Mouse (Mus musculus): ENCODE measurements at regions not wholly inside any gene's neighbourhood (a gene's known extent, or its start where the extent isn't known, plus 50 kb on each side); places are given as distances from the start of the nearest gene placed in this dataset.

DNA sequence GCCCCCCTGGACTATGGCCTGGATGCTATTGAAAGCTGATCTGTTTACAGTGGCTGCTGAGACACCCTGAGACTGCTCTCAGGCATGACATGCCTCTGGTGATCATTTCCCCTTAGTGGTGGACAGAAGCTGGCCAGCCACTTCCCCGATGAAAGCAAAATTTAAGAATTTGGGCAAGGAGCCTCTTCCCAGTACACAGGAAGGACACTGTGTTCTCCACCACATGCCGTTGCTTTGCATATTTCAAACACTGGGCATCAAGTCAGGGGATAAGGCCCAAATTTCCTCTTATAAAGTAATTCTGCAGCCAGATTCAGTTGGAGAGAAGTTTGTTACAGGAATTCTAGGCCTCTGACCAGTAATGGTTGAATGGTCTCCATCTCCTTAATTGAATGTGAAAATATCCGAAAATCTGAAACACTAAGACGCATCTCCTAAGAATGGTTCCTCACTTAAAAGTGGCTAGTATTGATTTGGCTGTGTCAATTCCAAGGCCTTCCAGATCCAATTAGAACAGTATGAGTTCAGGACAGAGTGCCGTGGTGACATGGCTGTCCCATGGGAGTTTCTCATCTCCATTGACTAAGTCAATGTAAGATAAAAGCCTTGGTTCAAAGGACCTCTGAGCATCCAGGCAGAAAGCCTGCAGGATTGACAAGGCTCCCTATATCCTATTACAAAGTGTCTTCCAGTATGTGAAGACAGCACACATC, 638.5 kb upstream of the Arid1b start:
- H3K9ac ChIP-seq (replicated peaks; ENCODE audit: low read depth, low read length) = no peak overlapping the region
- H3K27ac ChIP-seq (ENCODE audit: low read depth, low read length) = no peak overlapping the region
- H3K27me3 ChIP-seq (ENCODE audit: control insufficient read depth, insufficient read depth, low read length) = no peaks in the 10 kb centered on the region
- WGBS = 87% methylated on average over 5 of the region's 5 CpGs
- H3K4me2 ChIP-seq (ENCODE audit: low read depth, low read length) = no peak overlapping the region
- H3K9me3 ChIP-seq (ENCODE audit: control insufficient read depth, low read length) = no peaks in the 10 kb centered on the region
- no peaks in the 10 kb centered on the region for H3K36me3 ChIP-seq (ENCODE audit: control insufficient read depth, insufficient read depth, low read length)
- H3K4me3 ChIP-seq (ENCODE audit: low read depth, low read length) = no peak overlapping the region
- H3K4me1 ChIP-seq (ENCODE audit: control insufficient read depth, insufficient read depth, low read length) = no peaks in the 10 kb centered on the region
- no peak for ATAC-seq (ENCODE audit: low read depth)

- 73% methylated on average over 4 of the region's 4 CpGs for WGBS
- Histone ChIP-seq H3K9me3 (ENCODE audit: control insufficient read depth, low read length) (no peaks in the 10 kb centered on the region), H3K9ac (replicated peaks; ENCODE audit: low read depth, low read length) (no peak overlapping the region), H3K4me2 (ENCODE audit: low read depth, low read length) (no peak overlapping the region), H3K4me1 (ENCODE audit: control insufficient read depth, insufficient read depth, low read length) (no peaks in the 10 kb centered on the region), H3K4me3 (ENCODE audit: low read depth, low read length) (no peak overlapping the region), H3K27me3 (ENCODE audit: control insufficient read depth, insufficient read depth, low read length) (no peaks in the 10 kb centered on the region), H3K36me3 (ENCODE audit: control insufficient read depth, insufficient read depth, low read length) (no peaks in the 10 kb centered on the region), H3K27ac (ENCODE audit: low read depth, low read length) (no peak overlapping the region)
- ATAC-seq (ENCODE audit: low read depth) = no peak
Measured at GRCm38 (mm10) chr17:4360413-4361320, 633.5 kb upstream of the Arid1b start.

- H3K9ac ChIP-seq (replicated peaks; ENCODE audit: low read depth, low read length) = no peak overlapping the region
- no peaks in the 10 kb centered on the region for H3K9me3 ChIP-seq (ENCODE audit: control insufficient read depth, low read length)
- no peak overlapping the region for H3K4me2 ChIP-seq (ENCODE audit: low read depth, low read length)
- ATAC-seq (ENCODE audit: low read depth) = no peak
- no peaks in the 10 kb centered on the region for H3K27me3 ChIP-seq (ENCODE audit: control insufficient read depth, insufficient read depth, low read length)
- H3K36me3 ChIP-seq (ENCODE audit: control insufficient read depth, insufficient read depth, low read length) = no peaks in the 10 kb centered on the region
- H3K4me1 ChIP-seq (ENCODE audit: control insufficient read depth, insufficient read depth, low read length) = no peaks in the 10 kb centered on the region
- H3K27ac ChIP-seq (ENCODE audit: low read depth, low read length) = no peak overlapping the region
- H3K4me3 ChIP-seq (ENCODE audit: low read depth, low read length) = no peak overlapping the region
Measured at GRCm38 (mm10) chr17:4365811-4366210, 628.3 kb upstream of the Arid1b start.

DNA sequence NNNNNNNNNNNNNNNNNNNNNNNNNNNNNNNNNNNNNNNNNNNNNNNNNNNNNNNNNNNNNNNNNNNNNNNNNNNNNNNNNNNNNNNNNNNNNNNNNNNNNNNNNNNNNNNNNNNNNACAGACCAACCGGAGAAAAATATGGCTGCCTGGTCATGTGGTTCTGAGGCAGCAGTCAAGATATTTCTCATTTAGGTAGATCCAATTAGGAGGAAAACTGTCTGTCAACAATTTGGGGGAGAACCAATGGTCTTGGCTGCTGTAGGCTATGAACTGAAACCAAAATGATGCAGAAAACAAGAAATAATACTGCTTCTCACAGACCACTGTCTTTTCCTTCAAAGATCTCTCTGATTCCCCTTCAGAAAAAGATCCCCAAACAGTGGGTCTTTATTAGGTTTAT, 613.7 kb upstream of the Arid1b start:
- 90% methylated on average over 1 of the region's 1 CpGs for WGBS
- Histone ChIP-seq H3K4me3 (ENCODE audit: low read depth, low read length) (no peak overlapping the region), H3K9ac (replicated peaks; ENCODE audit: low read depth, low read length) (no peak overlapping the region), H3K4me1 (ENCODE audit: control insufficient read depth, insufficient read depth, low read length) (no peaks in the 10 kb centered on the region), H3K27me3 (ENCODE audit: control insufficient read depth, insufficient read depth, low read length) (no peaks in the 10 kb centered on the region), H3K27ac (ENCODE audit: low read depth, low read length) (no peak overlapping the region), H3K36me3 (ENCODE audit: control insufficient read depth, insufficient read depth, low read length) (no peaks in the 10 kb centered on the region), H3K9me3 (ENCODE audit: control insufficient read depth, low read length) (no peaks in the 10 kb centered on the region), H3K4me2 (ENCODE audit: low read depth, low read length) (no peak overlapping the region)
- no peak for ATAC-seq (ENCODE audit: low read depth)

DNA sequence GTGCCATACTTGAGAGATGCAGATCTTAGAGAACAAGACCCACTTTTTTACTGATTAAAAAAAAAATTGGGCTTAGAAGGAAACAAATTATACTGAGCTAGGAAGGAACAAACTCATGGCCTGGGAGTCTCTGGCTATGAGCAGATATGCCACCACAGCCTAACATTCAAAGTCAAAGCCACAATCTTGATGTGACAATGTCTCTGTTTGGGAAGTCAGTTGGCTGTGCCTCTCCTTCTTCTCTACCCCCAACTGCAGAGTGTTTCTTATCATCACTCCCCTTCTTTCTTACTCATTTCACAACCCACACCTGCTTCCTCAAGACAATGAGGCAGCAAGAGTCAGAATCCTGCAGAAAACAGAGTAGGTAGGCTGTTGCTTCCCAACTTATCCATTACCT, 613.3 kb upstream of the Arid1b start:
- Histone ChIP-seq H3K27ac (ENCODE audit: low read depth, low read length) (no peak overlapping the region), H3K27me3 (ENCODE audit: control insufficient read depth, insufficient read depth, low read length) (no peaks in the 10 kb centered on the region), H3K36me3 (ENCODE audit: control insufficient read depth, insufficient read depth, low read length) (no peaks in the 10 kb centered on the region), H3K9ac (replicated peaks; ENCODE audit: low read depth, low read length) (no peak overlapping the region), H3K4me3 (ENCODE audit: low read depth, low read length) (no peak overlapping the region), H3K9me3 (ENCODE audit: control insufficient read depth, low read length) (no peaks in the 10 kb centered on the region), H3K4me2 (ENCODE audit: low read depth, low read length) (no peak overlapping the region), H3K4me1 (ENCODE audit: control insufficient read depth, insufficient read depth, low read length) (no peaks in the 10 kb centered on the region)
- no peak for ATAC-seq (ENCODE audit: low read depth)

- WGBS = 82% methylated on average over 13 of the region's 13 CpGs
- Histone ChIP-seq H3K4me2 (ENCODE audit: low read depth, low read length) (no peak overlapping the region), H3K4me3 (ENCODE audit: low read depth, low read length) (no peak overlapping the region)
Measured at GRCm38 (mm10) chr17:4381896-4382685, 612.0 kb upstream of the Arid1b start.

DNA sequence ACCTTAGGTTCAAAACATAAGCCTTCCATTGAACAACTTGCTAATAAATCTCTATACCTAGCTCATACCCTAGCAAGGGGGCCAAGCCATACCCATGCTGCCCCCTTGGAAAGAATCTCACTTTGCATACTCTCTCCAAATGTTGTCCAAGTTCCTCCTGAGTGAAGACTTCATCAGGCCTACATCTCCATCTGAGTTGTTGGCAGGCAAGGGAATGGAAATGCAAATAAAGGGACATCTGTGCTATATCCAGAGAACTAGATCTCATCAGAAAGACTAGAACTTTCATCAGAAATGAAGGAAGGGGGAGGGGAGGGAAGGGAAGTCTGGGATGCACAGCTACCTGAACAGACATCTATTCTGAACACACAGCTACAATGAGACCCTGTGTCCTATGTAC, 611.4 kb upstream of the Arid1b start:
- Histone ChIP-seq H3K4me2 (ENCODE audit: low read depth, low read length) (no peak overlapping the region), H3K27me3 (ENCODE audit: control insufficient read depth, insufficient read depth, low read length) (no peaks in the 10 kb centered on the region), H3K4me3 (ENCODE audit: low read depth, low read length) (no peak overlapping the region), H3K4me1 (ENCODE audit: control insufficient read depth, insufficient read depth, low read length) (no peaks in the 10 kb centered on the region), H3K9me3 (ENCODE audit: control insufficient read depth, low read length) (no peaks in the 10 kb centered on the region), H3K27ac (ENCODE audit: low read depth, low read length) (no peak overlapping the region), H3K36me3 (ENCODE audit: control insufficient read depth, insufficient read depth, low read length) (no peaks in the 10 kb centered on the region), H3K9ac (replicated peaks; ENCODE audit: low read depth, low read length) (no peak overlapping the region)
- no peak for ATAC-seq (ENCODE audit: low read depth)

More at GRCm38 (mm10) chr17:4381896-4382685, 612.0 kb upstream of the Arid1b start:
- ATAC-seq (ENCODE audit: low read depth) = no peak
- no peaks in the 10 kb centered on the region for H3K36me3 ChIP-seq (ENCODE audit: control insufficient read depth, insufficient read depth, low read length)
- H3K27ac ChIP-seq (ENCODE audit: low read depth, low read length) = no peak overlapping the region
- no peaks in the 10 kb centered on the region for H3K9me3 ChIP-seq (ENCODE audit: control insufficient read depth, low read length)
- H3K27me3 ChIP-seq (ENCODE audit: control insufficient read depth, insufficient read depth, low read length) = no peaks in the 10 kb centered on the region
- H3K9ac ChIP-seq (replicated peaks; ENCODE audit: low read depth, low read length) = no peak overlapping the region
- no peaks in the 10 kb centered on the region for H3K4me1 ChIP-seq (ENCODE audit: control insufficient read depth, insufficient read depth, low read length)

DNA sequence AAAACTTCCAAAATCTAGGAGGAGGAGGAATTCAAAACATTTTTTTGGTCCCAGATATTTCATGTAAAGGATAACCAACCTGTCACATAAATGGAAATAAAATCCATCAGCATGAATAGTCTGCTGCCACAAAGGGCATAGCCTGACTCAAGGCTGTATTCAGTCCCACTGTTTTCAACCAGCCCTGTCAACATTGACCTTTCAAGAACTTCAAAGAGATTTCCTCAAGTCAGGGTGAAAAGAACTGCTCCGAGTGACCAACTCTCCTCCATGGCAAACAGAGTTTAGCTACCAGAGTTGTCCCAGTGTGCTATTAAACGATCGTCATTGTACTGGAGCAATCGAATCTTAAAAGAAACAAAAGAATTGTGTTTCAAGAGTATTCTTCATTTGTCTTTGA, 606.5 kb upstream of the Arid1b start:
- H3K27me3 ChIP-seq (ENCODE audit: control insufficient read depth, insufficient read depth, low read length) = no peaks in the 10 kb centered on the region
- no peak overlapping the region for H3K4me2 ChIP-seq (ENCODE audit: low read depth, low read length)
- H3K9ac ChIP-seq (replicated peaks; ENCODE audit: low read depth, low read length) = no peak overlapping the region
- ATAC-seq (ENCODE audit: low read depth) = no peak
- H3K4me3 ChIP-seq (ENCODE audit: low read depth, low read length) = no peak overlapping the region
- no peaks in the 10 kb centered on the region for H3K9me3 ChIP-seq (ENCODE audit: control insufficient read depth, low read length)
- no peak overlapping the region for H3K27ac ChIP-seq (ENCODE audit: low read depth, low read length)
- 68% methylated on average over 4 of the region's 4 CpGs for WGBS
- no peaks in the 10 kb centered on the region for H3K36me3 ChIP-seq (ENCODE audit: control insufficient read depth, insufficient read depth, low read length)
- H3K4me1 ChIP-seq (ENCODE audit: control insufficient read depth, insufficient read depth, low read length) = no peaks in the 10 kb centered on the region

DNA sequence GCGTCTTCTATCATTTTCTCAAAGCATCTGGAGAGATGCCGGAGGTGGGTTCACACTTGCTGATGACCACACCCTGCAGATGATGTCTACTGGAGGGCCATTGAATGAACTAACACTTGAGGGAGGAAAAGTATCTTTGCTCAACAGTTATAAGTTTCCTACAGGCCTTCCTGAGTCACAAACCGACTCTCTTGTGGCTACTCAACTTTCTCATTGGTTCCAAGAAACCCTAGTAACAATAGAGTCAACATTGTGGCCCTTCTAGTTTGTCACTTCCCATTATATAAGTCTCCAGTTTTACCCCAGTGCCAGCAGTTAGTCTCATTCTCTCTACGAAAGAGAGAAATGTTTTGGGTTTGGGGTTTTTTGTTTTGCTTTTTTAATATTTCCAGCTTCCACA, 604.1 kb upstream of the Arid1b start:
- H3K4me3 ChIP-seq (ENCODE audit: low read depth, low read length) = no peak overlapping the region

More for the DNA sequence above, 604.1 kb upstream of the Arid1b start:
- Histone ChIP-seq H3K27ac (ENCODE audit: low read depth, low read length) (no peak overlapping the region), H3K9me3 (ENCODE audit: control insufficient read depth, low read length) (no peaks in the 10 kb centered on the region), H3K4me1 (ENCODE audit: control insufficient read depth, insufficient read depth, low read length) (no peaks in the 10 kb centered on the region), H3K27me3 (ENCODE audit: control insufficient read depth, insufficient read depth, low read length) (no peaks in the 10 kb centered on the region), H3K36me3 (ENCODE audit: control insufficient read depth, insufficient read depth, low read length) (no peaks in the 10 kb centered on the region), H3K9ac (replicated peaks; ENCODE audit: low read depth, low read length) (no peak overlapping the region), H3K4me2 (ENCODE audit: low read depth, low read length) (no peak overlapping the region)
- 96% methylated on average over 4 of the region's 4 CpGs for WGBS
- ATAC-seq (ENCODE audit: low read depth) = no peak

All from neural tube, embryonic 14.5 days (tissue).